Mouse (Mus musculus) kidney, adult 2 months (tissue): ENCODE data around the gene Slc2a3.

Source experiments
- CTCF ChIP-seq: fragments of 200-500 bp; conservative IDR thresholded peaks from 2 replicates; pipeline ENCODE4 v1.5.1; 2011; ENCODE audit warnings: low read depth, mild to moderate bottlenecking, control low read depth, low read length, moderate library complexity, mixed read lengths; ENCODE audit not compliant: insufficient read depth, insufficient read length
- POLR2A ChIP-seq: fragments of 200-500 bp; IDR thresholded peaks from one replicate; pipeline ENCODE4 v1.6.1; 2011; ENCODE audit warnings: low read depth, low read length, control low read depth

DNA sequence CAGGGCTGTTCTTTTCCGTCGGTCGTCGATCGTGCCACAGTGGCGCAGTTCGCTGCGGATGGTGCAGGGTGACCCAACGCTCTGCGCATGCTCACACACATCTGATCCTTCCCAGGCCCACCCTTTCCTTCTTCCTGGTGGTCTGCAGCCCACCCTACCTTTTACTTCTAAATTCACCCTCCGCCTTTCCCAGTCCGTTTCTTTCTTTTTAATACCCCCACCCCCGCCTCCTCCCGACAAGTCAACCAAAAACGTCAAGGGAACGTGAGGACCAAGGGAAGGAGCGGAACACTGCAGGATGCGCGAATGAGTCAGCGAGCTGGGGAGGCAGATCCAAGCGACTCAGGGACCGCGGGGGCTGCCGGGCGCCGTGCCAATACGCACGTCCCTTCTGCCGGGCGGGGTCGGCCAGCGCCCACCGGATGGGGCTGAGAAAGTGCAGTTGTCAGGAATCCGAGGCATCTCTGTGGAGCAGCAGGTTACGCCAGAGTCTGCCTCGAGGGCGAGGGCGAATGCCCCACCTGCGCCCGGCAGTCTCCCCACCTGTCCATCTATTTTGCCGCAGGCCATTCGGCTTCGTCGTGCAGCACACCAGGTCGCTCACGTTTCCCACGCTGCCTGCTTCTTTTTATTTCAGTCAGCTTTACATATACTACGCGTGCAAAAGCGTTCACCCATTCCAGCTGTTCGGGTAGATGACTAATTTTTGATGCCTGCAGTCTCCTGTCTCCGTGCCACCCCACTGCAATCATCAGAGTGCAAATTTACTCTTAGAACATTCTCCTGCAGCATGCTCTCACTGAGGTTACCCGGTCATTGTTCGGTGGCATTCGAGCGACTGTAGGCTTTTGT, 36.8 kb downstream of the Slc2a3 start:
- TF ChIP-seq CTCF (no peak), POLR2A (no peak)
